Comparison of ENCODE assay signal across 11 mouse cellular contexts in the genomic region with DNA sequence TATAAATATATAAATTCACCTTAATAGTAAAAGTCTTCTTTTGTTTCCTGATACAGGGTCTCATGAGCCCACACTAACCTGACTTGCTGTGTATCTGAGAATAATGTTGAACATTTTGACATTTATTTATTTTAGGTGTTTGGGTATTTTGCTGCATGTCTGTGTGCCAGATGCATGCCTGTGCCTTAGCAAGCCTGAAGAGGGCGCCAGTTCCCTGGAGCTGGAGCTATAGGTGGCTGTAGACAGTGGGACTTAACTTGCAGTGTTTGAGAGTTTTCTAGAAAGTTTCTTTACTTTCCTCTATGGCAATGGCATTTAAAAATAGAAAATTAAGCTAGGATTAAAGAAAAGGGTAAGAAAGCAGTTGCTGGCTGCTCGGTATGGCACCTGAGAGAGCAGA. TPM values are rescaled to one million over a fixed set of nuclear protein-coding genes. Genes with fewer than 3 reads are reported as not detected.
DNase-seq lines count a peak whose midpoint lies in the region; ATAC-seq and TF ChIP-seq lines count a peak whose summit lies in the region.
"Had no signal": no experiment of that assay in that cellular context is flagged by ENCODE, and none has a peak within 500 bp of the region (broad histone marks: within the 10 kb centered on the region; RNA-seq: fewer than 3 reads in every experiment).

No protein-coding gene starts in this region.

- H3K36me3 ChIP-seq in limb, embryonic 11.5 days (ENCODE audit: control insufficient read depth, insufficient read depth, low read length), result peaks cover 5% of the 10 kb centered on the region
- H3K36me3 ChIP-seq in limb, embryonic 10.5 days, result peaks cover 62% of the 10 kb centered on the region

- no peak overlapping the region for H3K27ac ChIP-seq in limb, embryonic 11.5 days (replicated peaks; ENCODE audit: low read depth, low read length)
- H3K27ac ChIP-seq in limb, embryonic 10.5 days, result no peak overlapping the region
- H3K27ac ChIP-seq in olfactory bulb, adult 2 months (ENCODE audit: insufficient read depth, low read depth, low read length), result no peak overlapping the region
- H3K27ac ChIP-seq: hindbrain, embryonic 12.5 days; midbrain, embryonic 12.5 days had no signal

- H3K9ac ChIP-seq in limb, embryonic 11.5 days (ENCODE audit: low read length), result no peak overlapping the region
- H3K9ac ChIP-seq: hindbrain, embryonic 12.5 days; midbrain, embryonic 12.5 days had no signal

- ATAC-seq in limb, embryonic 11.5 days (ENCODE audit: insufficient number of reproducible peaks, low FRiP score, low TSS enrichment, low read depth), result no peak
- peak; percentile 77 for ATAC-seq in common myeloid progenitor, adult 5-6 weeks (replicated peaks; ENCODE audit: low read depth, poor library complexity, severe bottlenecking)

- H3K27me3 ChIP-seq in limb, embryonic 11.5 days (ENCODE audit: control insufficient read depth, insufficient read depth, low read length), result no peaks in the 10 kb centered on the region
- no peaks in the 10 kb centered on the region; the same call in 1 of the 2 replicates for H3K27me3 ChIP-seq in limb, embryonic 10.5 days (ENCODE audit: low read depth, poor library complexity, severe bottlenecking)
- H3K27me3 ChIP-seq: hindbrain, embryonic 12.5 days; midbrain, embryonic 12.5 days had no signal

- H3K4me3 ChIP-seq in limb, embryonic 11.5 days (ENCODE audit: low read depth, low read length), result no peak overlapping the region
- no peak overlapping the region for H3K4me3 ChIP-seq in limb, embryonic 10.5 days
- H3K4me3 ChIP-seq in olfactory bulb, adult 2 months (ENCODE audit: insufficient read depth, low read depth, low read length), result no peak overlapping the region
- H3K4me3 ChIP-seq: hindbrain, embryonic 12.5 days; midbrain, embryonic 12.5 days had no signal

- DNase-seq in adrenal gland, postnatal 14 days, result peak; percentile 67
- DNase-seq in adrenal gland, adult 18-20 months (ENCODE audit: low spot score in 2 of 2), result no peak
- DNase-seq in limb, embryonic 11.5 days (ENCODE audit: low spot score), result peak; percentile 41
- no peak for DNase-seq in limb, embryonic 10.5 days (ENCODE audit: low spot score)
- DNase-seq in layer of hippocampus, adult 8-10 months (ENCODE audit: low spot score in 2 of 2), result no peak
- DNase-seq in urinary bladder, postnatal 25 days (ENCODE audit: low spot score), result no peak

- no peak for TF ChIP-seq POLR2A in olfactory bulb, adult 2 months (IDR thresholded peaks at IDR 0.05; ENCODE audit: insufficient read depth, low read depth, low read length)

- H3K4me2 ChIP-seq in limb, embryonic 11.5 days (ENCODE audit: low read depth, severe bottlenecking), result no peak overlapping the region
- H3K4me2 ChIP-seq: hindbrain, embryonic 12.5 days; midbrain, embryonic 12.5 days had no signal

- 58% methylated on average over 2 of the region's 2 CpGs for WGBS in limb, embryonic 11.5 days
- WGBS in limb, embryonic 10.5 days, result 55% methylated on average over 2 of the region's 2 CpGs
- 57% methylated on average over 2 of the region's 2 CpGs for WGBS in olfactory bulb, adult 2 months

- TF ChIP-seq CTCF in olfactory bulb, adult 2 months (IDR thresholded peaks at IDR 0.05; ENCODE audit: insufficient read depth, low read depth, low read length), result peak; percentile 23; the same call in 1 of the 2 replicates

- H3K9me3 ChIP-seq in limb, embryonic 11.5 days (ENCODE audit: control insufficient read depth, low read length), result no peaks in the 10 kb centered on the region
- H3K9me3 ChIP-seq in limb, embryonic 10.5 days (replicated peaks), result no peaks in the 10 kb centered on the region
- H3K9me3 ChIP-seq: hindbrain, embryonic 12.5 days; midbrain, embryonic 12.5 days had no signal

- peaks cover 1% of the 10 kb centered on the region for H3K4me1 ChIP-seq in limb, embryonic 11.5 days (ENCODE audit: control insufficient read depth, insufficient read depth, low read length)
- H3K4me1 ChIP-seq in limb, embryonic 10.5 days, result peaks cover 7% of the 10 kb centered on the region
- H3K4me1 ChIP-seq in olfactory bulb, adult 2 months (ENCODE audit: control insufficient read depth, insufficient read depth, low read length), result peaks cover 7% of the 10 kb centered on the region; the same call in 1 of the 2 replicates

RNA-seq across cellular contexts. Expression of a gene that starts 6.3 kb away (rescaled TPM):
- 48.0 and 56.0 TPM in 2 replicates for total RNA-seq in adrenal gland, postnatal 14 days (2021)
- 10 to 100 TPM; 48.5 to 62.1 TPM for total RNA-seq in adrenal gland, adult 18-20 months (2021)
- 178 and 179 TPM in 2 replicates for polyA plus RNA-seq in limb, embryonic 11.5 days (2014; fragmentation: Nextera tagmentation; extraction: Ambion mirVana)
- 168 TPM in 2 replicates for polyA plus RNA-seq in limb, embryonic 10.5 days (2016; fragmentation: Nextera tagmentation; extraction: Ambion mirVana)
- 103 and 131 TPM in 2 replicates for total RNA-seq in common myeloid progenitor, adult 5-6 weeks (2017)
- not detected in 2 replicates for polyA plus RNA-seq in olfactory bulb, adult 2 months (2012; ENCODE audit: insufficient read depth, insufficient read length, low replicate concordance, missing spikeins)
- 10 to 100 TPM; 59.2 to 68.1 (median 65.4) TPM for total RNA-seq in layer of hippocampus, adult 8-10 months (2022)

RNA-seq across cellular contexts. Expression of a gene that starts 33.5 kb away (rescaled TPM):
- total RNA-seq in adrenal gland, postnatal 14 days (2021), result not detected in 2 replicates
- total RNA-seq in adrenal gland, adult 18-20 months (2021), result not detected
- not detected in 2 replicates for polyA plus RNA-seq in limb, embryonic 11.5 days (2014; fragmentation: Nextera tagmentation; extraction: Ambion mirVana)
- polyA plus RNA-seq in limb, embryonic 10.5 days (2016; fragmentation: Nextera tagmentation; extraction: Ambion mirVana), result not detected in 2 replicates
- not detected in 2 replicates for total RNA-seq in common myeloid progenitor, adult 5-6 weeks (2017)
- polyA plus RNA-seq in olfactory bulb, adult 2 months (2012; ENCODE audit: insufficient read depth, insufficient read length, low replicate concordance, missing spikeins), result not detected in 2 replicates
- total RNA-seq in layer of hippocampus, adult 8-10 months (2022), result not detected
- polyA plus RNA-seq: embryonic facial prominence, embryonic 11.5 days; hindbrain, embryonic 12.5 days; midbrain, embryonic 12.5 days had no signal

Comparison
In these comparisons a context has a peak if more than half of its experiments do, and no peak if none do; other contexts are left out.
1. DNase-seq: peak in adrenal gland, postnatal 14 days (single experiment) and limb, embryonic 11.5 days (single experiment); none in adrenal gland, adult 18-20 months (0 of 2), limb, embryonic 10.5 days (single experiment), layer of hippocampus, adult 8-10 months (0 of 2) and urinary bladder, postnatal 25 days (single experiment).